Mouse (Mus musculus): ENCODE measurements at regions not wholly inside any gene's neighbourhood (a gene's known extent, or its start where the extent isn't known, plus 50 kb on each side); places are given as distances from the start of the nearest gene placed in this dataset.

DNA sequence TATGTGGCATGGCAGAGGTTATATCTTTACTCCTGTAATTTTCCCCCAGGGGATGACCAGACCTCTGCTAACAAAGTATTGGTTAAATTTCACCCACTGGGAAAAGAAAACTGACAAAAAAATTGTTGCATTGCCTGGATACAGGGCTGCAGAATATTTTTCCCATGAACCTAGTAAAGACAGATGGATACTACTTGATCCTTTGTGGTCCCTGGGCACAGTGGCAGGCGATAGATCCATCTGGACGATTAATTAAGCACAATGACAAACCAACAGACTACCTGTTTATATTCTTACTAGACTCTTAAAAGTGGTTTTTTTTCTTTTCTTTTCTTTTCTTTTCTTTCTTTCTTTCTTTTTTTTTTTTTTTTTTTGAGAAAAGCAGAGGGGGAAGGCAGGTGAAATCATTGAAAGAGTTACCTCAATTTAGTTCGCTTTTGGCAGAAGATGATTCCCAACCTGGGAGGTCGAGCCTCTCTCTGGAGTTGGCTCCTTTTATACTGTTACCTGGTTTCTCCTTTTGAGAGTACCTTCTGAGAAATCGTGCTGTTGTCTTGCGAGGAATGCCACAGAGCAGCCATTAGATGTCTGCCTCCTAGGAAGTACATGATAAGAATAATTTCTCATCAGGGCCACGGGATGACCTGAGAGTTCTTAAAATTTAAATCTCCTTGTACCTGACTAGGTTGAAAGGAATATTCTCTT, 312.6 kb downstream of the Slc4a3 start:
- no peak overlapping the region for H3K4me3 ChIP-seq (ENCODE audit: low read depth, low read length)
- H3K9me3 ChIP-seq (replicated peaks; ENCODE audit: control insufficient read depth, low read length): no peaks in the 10 kb centered on the region
- no peaks in the 10 kb centered on the region for H3K36me3 ChIP-seq (replicated peaks; ENCODE audit: control insufficient read depth, insufficient read depth, low read length)
- 79% methylated on average over 7 of the region's 7 CpGs for WGBS
- DNase-seq (ENCODE audit: low spot score) (no peak), ATAC-seq (ENCODE audit: insufficient read depth, low read depth) (no peak)
- H3K4me1 ChIP-seq (ENCODE audit: control insufficient read depth, insufficient read depth): no peaks in the 10 kb centered on the region
- no peak for TF ChIP-seq CTCF (IDR thresholded peaks at IDR 0.05; ENCODE audit: low read depth)
- TF ChIP-seq EP300 (IDR thresholded peaks at IDR 0.05; ENCODE audit: low read depth): no peak
- H3K27ac ChIP-seq (ENCODE audit: low read depth): no peak overlapping the region
- H3K27me3 ChIP-seq (ENCODE audit: control insufficient read depth, insufficient read depth, low read length): no peaks in the 10 kb centered on the region
- H3K9ac ChIP-seq (replicated peaks; ENCODE audit: low read depth, low read length): no peak overlapping the region
- no peak overlapping the region for H3K4me2 ChIP-seq (ENCODE audit: low read depth, low read length)

DNA sequence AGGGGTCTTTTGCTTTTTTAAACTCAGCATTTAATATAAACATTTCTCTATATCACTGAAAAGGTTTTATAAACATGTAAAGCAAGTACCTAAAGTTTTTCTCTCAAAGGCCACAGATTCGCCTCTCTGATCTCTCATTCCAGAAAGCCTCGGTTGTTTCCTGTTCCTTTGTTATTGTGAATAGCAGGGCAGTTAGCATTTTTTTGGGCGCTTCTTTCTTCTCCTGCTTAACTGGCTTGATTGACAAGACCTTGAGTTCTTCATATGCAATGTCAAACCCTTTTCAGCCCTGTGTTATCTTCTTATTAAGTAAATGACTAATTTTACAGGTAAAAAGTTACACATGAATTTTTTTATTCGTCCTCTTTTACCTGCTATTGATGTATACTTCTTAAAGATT, 316.7 kb downstream of the Slc4a3 start:
- no peak overlapping the region for H3K27ac ChIP-seq (ENCODE audit: low read depth)
- DNase-seq (ENCODE audit: low spot score) (no peak), ATAC-seq (ENCODE audit: insufficient read depth, low read depth) (no peak)
- no peaks in the 10 kb centered on the region for H3K4me1 ChIP-seq (ENCODE audit: control insufficient read depth, insufficient read depth)
- no peak for TF ChIP-seq CTCF (IDR thresholded peaks at IDR 0.05; ENCODE audit: low read depth)
- no peak for TF ChIP-seq EP300 (IDR thresholded peaks at IDR 0.05; ENCODE audit: low read depth)
- no peaks in the 10 kb centered on the region for H3K36me3 ChIP-seq (replicated peaks; ENCODE audit: control insufficient read depth, insufficient read depth, low read length)
- 66% methylated on average over 4 of the region's 4 CpGs for WGBS
- no peak overlapping the region for H3K9ac ChIP-seq (replicated peaks; ENCODE audit: low read depth, low read length)
- H3K4me2 ChIP-seq (ENCODE audit: low read depth, low read length): no peak overlapping the region
- H3K27me3 ChIP-seq (ENCODE audit: control insufficient read depth, insufficient read depth, low read length): no peaks in the 10 kb centered on the region
- H3K9me3 ChIP-seq (replicated peaks; ENCODE audit: control insufficient read depth, low read length): no peaks in the 10 kb centered on the region
- H3K4me3 ChIP-seq (ENCODE audit: low read depth, low read length): no peak overlapping the region

GRCm38 (mm10) chr1:75866556-75866955, 320.5 kb downstream of the Slc4a3 start:
- no peaks in the 10 kb centered on the region for H3K27me3 ChIP-seq (ENCODE audit: control insufficient read depth, insufficient read depth, low read length)
- TF ChIP-seq CTCF (IDR thresholded peaks at IDR 0.05; ENCODE audit: low read depth) (no peak), EP300 (IDR thresholded peaks at IDR 0.05; ENCODE audit: low read depth) (no peak)
- 78% methylated on average over 6 of the region's 6 CpGs for WGBS
- no peaks in the 10 kb centered on the region for H3K36me3 ChIP-seq (replicated peaks; ENCODE audit: control insufficient read depth, insufficient read depth, low read length)
- H3K4me3 ChIP-seq (ENCODE audit: low read depth, low read length): no peak overlapping the region
- no peaks in the 10 kb centered on the region for H3K4me1 ChIP-seq (ENCODE audit: control insufficient read depth, insufficient read depth)
- H3K4me2 ChIP-seq (ENCODE audit: low read depth, low read length): no peak overlapping the region
- H3K9ac ChIP-seq (replicated peaks; ENCODE audit: low read depth, low read length): no peak overlapping the region
- no peak for ATAC-seq (ENCODE audit: insufficient read depth, low read depth)
- H3K9me3 ChIP-seq (replicated peaks; ENCODE audit: control insufficient read depth, low read length): no peaks in the 10 kb centered on the region
- H3K27ac ChIP-seq (ENCODE audit: low read depth): no peak overlapping the region
- DNase-seq (ENCODE audit: low spot score): no peak

DNA sequence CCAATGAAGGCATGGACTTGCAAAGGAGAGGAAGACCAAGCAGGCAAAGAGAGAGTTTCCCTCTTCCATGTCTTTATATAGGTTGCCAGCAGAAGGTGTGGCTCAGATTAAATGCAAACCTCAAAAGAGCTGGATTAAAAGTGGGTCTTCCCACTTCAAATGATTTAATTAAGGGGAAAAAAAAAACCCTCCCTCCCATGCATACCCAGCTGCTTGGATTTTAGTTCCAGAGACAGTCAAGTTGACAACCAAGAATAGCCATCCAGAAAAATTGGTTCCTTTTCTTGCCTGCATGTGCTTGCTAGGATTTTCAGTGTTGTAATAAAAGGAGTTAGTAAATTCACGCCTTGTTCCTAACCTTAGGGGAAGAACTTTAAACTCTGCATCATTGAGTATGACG, 323.3 kb downstream of the Slc4a3 start:
- ATAC-seq (ENCODE audit: insufficient read depth, low read depth): no peak
- no peak overlapping the region for H3K27ac ChIP-seq (ENCODE audit: low read depth)

DNA sequence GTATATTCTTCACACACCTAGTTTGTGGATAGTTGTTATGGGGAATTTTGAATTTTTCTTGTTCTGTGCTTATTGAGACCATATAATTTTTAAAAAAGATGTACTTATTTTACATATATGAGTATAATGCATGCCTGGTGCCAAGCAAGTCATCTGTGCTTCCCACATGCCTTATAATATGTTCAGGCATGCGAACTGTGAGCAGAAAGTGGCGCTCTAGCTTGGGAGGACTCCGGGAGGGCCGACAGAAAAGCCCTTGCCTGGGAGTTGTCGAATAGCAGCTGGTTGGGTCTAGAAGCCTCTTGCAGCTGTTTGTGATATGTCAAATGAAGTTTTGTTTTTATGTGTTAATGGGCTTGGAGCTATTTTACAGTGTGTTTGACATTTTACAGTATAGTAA, 323.8 kb downstream of the Slc4a3 start:
- Histone ChIP-seq H3K9me3 (replicated peaks; ENCODE audit: control insufficient read depth, low read length) (no peaks in the 10 kb centered on the region), H3K9ac (replicated peaks; ENCODE audit: low read depth, low read length) (no peak overlapping the region), H3K27me3 (ENCODE audit: control insufficient read depth, insufficient read depth, low read length) (no peaks in the 10 kb centered on the region), H3K27ac (ENCODE audit: low read depth) (no peak overlapping the region), H3K4me3 (ENCODE audit: low read depth, low read length) (no peak overlapping the region), H3K36me3 (replicated peaks; ENCODE audit: control insufficient read depth, insufficient read depth, low read length) (no peaks in the 10 kb centered on the region), H3K4me1 (ENCODE audit: control insufficient read depth, insufficient read depth) (no peaks in the 10 kb centered on the region), H3K4me2 (ENCODE audit: low read depth, low read length) (no peak overlapping the region)
- TF ChIP-seq EP300 (IDR thresholded peaks at IDR 0.05; ENCODE audit: low read depth): no peak
- no peak for DNase-seq (ENCODE audit: low spot score)
- no peak for ATAC-seq (ENCODE audit: insufficient read depth, low read depth)
- 65% methylated on average over 5 of the region's 5 CpGs for WGBS

More for the DNA sequence above, 323.3 kb downstream of the Slc4a3 start:
- Histone ChIP-seq H3K27me3 (ENCODE audit: control insufficient read depth, insufficient read depth, low read length) (no peaks in the 10 kb centered on the region), H3K36me3 (replicated peaks; ENCODE audit: control insufficient read depth, insufficient read depth, low read length) (no peaks in the 10 kb centered on the region), H3K4me3 (ENCODE audit: low read depth, low read length) (no peak overlapping the region), H3K9ac (replicated peaks; ENCODE audit: low read depth, low read length) (no peak overlapping the region), H3K4me1 (ENCODE audit: control insufficient read depth, insufficient read depth) (no peaks in the 10 kb centered on the region), H3K9me3 (replicated peaks; ENCODE audit: control insufficient read depth, low read length) (no peaks in the 10 kb centered on the region), H3K4me2 (ENCODE audit: low read depth, low read length) (no peak overlapping the region)
- TF ChIP-seq CTCF (IDR thresholded peaks at IDR 0.05; ENCODE audit: low read depth) (no peak), EP300 (IDR thresholded peaks at IDR 0.05; ENCODE audit: low read depth) (no peak)
- no peak for DNase-seq (ENCODE audit: low spot score)
- WGBS: 70% methylated on average over 2 of the region's 2 CpGs

DNA sequence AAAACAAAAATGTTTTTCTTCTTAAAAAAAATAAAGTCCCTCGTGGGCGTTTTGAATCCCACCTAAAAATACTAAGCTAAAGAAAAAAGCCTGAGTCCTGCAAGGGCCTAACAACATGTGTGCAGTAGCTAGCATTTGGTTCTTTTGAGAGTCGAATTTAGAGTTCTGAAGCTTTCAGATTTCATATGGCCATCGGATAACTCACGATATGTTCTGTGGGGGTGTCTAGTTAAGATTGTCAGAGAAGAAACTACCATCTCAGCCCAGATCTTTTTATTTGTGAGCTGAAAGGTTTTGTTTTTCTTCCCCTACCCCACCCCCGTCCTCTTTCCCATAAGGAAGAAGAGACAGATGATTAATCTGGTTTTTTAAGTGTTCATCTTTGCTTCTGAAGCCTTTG, 327.8 kb downstream of the Slc4a3 start:
- Histone ChIP-seq H3K9ac (replicated peaks; ENCODE audit: low read depth, low read length) (no peak overlapping the region), H3K4me1 (ENCODE audit: control insufficient read depth, insufficient read depth) (no peaks in the 10 kb centered on the region), H3K27me3 (ENCODE audit: control insufficient read depth, insufficient read depth, low read length) (no peaks in the 10 kb centered on the region), H3K4me2 (ENCODE audit: low read depth, low read length) (no peak overlapping the region), H3K36me3 (replicated peaks; ENCODE audit: control insufficient read depth, insufficient read depth, low read length) (no peaks in the 10 kb centered on the region), H3K9me3 (replicated peaks; ENCODE audit: control insufficient read depth, low read length) (no peaks in the 10 kb centered on the region), H3K27ac (ENCODE audit: low read depth) (no peak overlapping the region), H3K4me3 (ENCODE audit: low read depth, low read length) (no peak overlapping the region)
- ATAC-seq (ENCODE audit: insufficient read depth, low read depth) (no peak), DNase-seq (ENCODE audit: low spot score) (no peak)
- TF ChIP-seq CTCF (IDR thresholded peaks at IDR 0.05; ENCODE audit: low read depth) (no peak), EP300 (IDR thresholded peaks at IDR 0.05; ENCODE audit: low read depth) (no peak)
- WGBS: 79% methylated on average over 6 of the region's 6 CpGs

Data from heart, postnatal 0 days (tissue).